Comparison of ENCODE assay signal across 8 mouse cellular contexts in the genomic region with DNA sequence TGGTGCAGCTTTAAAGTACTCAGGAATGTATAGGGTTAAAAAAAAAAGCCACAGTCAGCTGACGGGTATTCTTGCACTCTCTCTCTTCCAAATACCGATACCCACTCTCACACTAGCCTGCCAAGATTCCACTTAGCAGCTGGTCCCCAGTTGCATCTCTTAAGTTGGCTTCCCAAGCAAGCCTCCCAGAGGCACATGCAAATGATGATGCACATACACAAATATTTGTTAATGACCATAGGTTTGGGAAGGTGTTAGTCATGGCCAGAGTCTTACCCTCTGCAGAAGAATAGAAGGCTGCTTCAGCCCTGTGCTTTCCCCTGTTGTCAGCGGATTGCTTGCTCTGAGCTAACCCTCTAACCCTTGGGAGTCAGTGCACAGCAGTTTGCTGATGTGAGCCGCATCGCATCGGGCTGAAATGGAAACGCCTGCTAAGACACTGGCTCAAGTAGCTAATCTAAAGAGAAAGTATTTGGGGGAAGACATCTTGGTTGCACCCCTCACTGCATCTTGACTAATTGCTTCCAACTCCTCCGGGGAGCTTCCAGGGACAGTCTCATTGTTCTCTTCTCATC. TPM values are rescaled to one million over a fixed set of nuclear protein-coding genes. Genes with fewer than 3 reads are reported as not detected.
DNase-seq lines count a peak whose midpoint lies in the region; ATAC-seq and TF ChIP-seq lines count a peak whose summit lies in the region.

No protein-coding gene starts in this region.

- no peak for TF ChIP-seq EP300 in stomach, postnatal 0 days (optimal IDR thresholded peaks at IDR 0.05)

- no peak for TF ChIP-seq CTCF in lung, adult 2 months (IDR thresholded peaks at IDR 0.05; ENCODE audit: insufficient read depth, low read length)
- TF ChIP-seq CTCF in stomach, postnatal 0 days (IDR thresholded peaks at IDR 0.05; ENCODE audit: low read depth), result no peak

- H3K9me3 ChIP-seq in lung, embryonic 15.5 days, result no peaks in the 10 kb centered on the region
- no peaks in the 10 kb centered on the region for H3K9me3 ChIP-seq in forebrain, embryonic 16.5 days (ENCODE audit: control insufficient read depth, low read length)
- H3K9me3 ChIP-seq in hindbrain, embryonic 14.5 days (ENCODE audit: control insufficient read depth, low read length), result no peaks in the 10 kb centered on the region
- H3K9me3 ChIP-seq in stomach, postnatal 0 days (ENCODE audit: control insufficient read depth, low read length), result no peaks in the 10 kb centered on the region

- H3K27me3 ChIP-seq in lung, embryonic 15.5 days, result no peaks in the 10 kb centered on the region
- H3K27me3 ChIP-seq in forebrain, embryonic 16.5 days (replicated peaks; ENCODE audit: control insufficient read depth, insufficient read depth, low read length), result no peaks in the 10 kb centered on the region
- H3K27me3 ChIP-seq in hindbrain, embryonic 14.5 days (ENCODE audit: control insufficient read depth, insufficient read depth, low read length), result no peaks in the 10 kb centered on the region
- H3K27me3 ChIP-seq in stomach, postnatal 0 days (ENCODE audit: control insufficient read depth, insufficient read depth, low read length), result no peaks in the 10 kb centered on the region

- H3K27ac ChIP-seq in lung, embryonic 15.5 days, result no peak overlapping the region
- no peak overlapping the region for H3K27ac ChIP-seq in forebrain, embryonic 16.5 days (ENCODE audit: low read length)
- peak overlapping the region; percentile 33; the same call in 1 of the 2 replicates for H3K27ac ChIP-seq in hindbrain, embryonic 14.5 days
- 0 out of 2 replicates have a peak overlapping the region, but pooled peaks have one; percentile 1 for H3K27ac ChIP-seq in stomach, postnatal 0 days (replicated peaks)

- H3K36me3 ChIP-seq in lung, embryonic 15.5 days, result no peaks in the 10 kb centered on the region
- H3K36me3 ChIP-seq in forebrain, embryonic 16.5 days (ENCODE audit: control insufficient read depth, insufficient read depth), result no peaks in the 10 kb centered on the region
- no peaks in the 10 kb centered on the region for H3K36me3 ChIP-seq in hindbrain, embryonic 14.5 days (replicated peaks; ENCODE audit: control insufficient read depth, insufficient read depth)
- H3K36me3 ChIP-seq in stomach, postnatal 0 days (ENCODE audit: control insufficient read depth, insufficient read depth, low read length), result no peaks in the 10 kb centered on the region

- no peak for DNase-seq in lung, adult 2 months
- peak; percentile 63 for DNase-seq in hindbrain, embryonic 14.5 days (ENCODE audit: low spot score)
- DNase-seq in lung, postnatal 4 days, result peak; percentile 9 to 32
- DNase-seq in stomach, postnatal 0 days (ENCODE audit: low spot score), result no peak
- DNase-seq in natural killer cell, adult 2 months (ENCODE audit: low spot score in 2 of 2), result no peak
- no peak for DNase-seq in ovary, postnatal 36 days (ENCODE audit: low spot score)

- 11% methylated on average over 8 of the region's 8 CpGs for WGBS in lung, embryonic 15.5 days
- WGBS in lung, adult 2 months, result 16% methylated on average over 8 of the region's 8 CpGs
- WGBS in forebrain, embryonic 16.5 days, result under 1% methylated on average over 8 of the region's 8 CpGs
- 0% methylated on average over 8 of the region's 8 CpGs for WGBS in hindbrain, embryonic 14.5 days
- WGBS in stomach, postnatal 0 days, result 10% methylated on average over 8 of the region's 8 CpGs

- no peak overlapping the region for H3K9ac ChIP-seq in lung, embryonic 15.5 days
- H3K9ac ChIP-seq in forebrain, embryonic 16.5 days (replicated peaks; ENCODE audit: low read depth, low read length), result no peak overlapping the region
- peak overlapping the region; percentile 49 for H3K9ac ChIP-seq in hindbrain, embryonic 14.5 days
- no peak overlapping the region for H3K9ac ChIP-seq in stomach, postnatal 0 days (ENCODE audit: low read length)

- H3K4me2 ChIP-seq in lung, embryonic 15.5 days, result peak overlapping the region; percentile 22; the same call in 1 of the 2 replicates
- peak overlapping the region; percentile 36 for H3K4me2 ChIP-seq in forebrain, embryonic 16.5 days (ENCODE audit: low read length)
- peak overlapping the region; percentile 57 for H3K4me2 ChIP-seq in hindbrain, embryonic 14.5 days (replicated peaks)
- H3K4me2 ChIP-seq in stomach, postnatal 0 days (replicated peaks; ENCODE audit: low read depth), result peak overlapping the region; percentile 23; the same call in 1 of the 2 replicates

- no peak overlapping the region for H3K4me3 ChIP-seq in lung, embryonic 15.5 days
- no peak overlapping the region for H3K4me3 ChIP-seq in lung, adult 2 months (replicated peaks; ENCODE audit: extremely low read depth, low read depth, low read length)
- peak overlapping the region; percentile 16 for H3K4me3 ChIP-seq in forebrain, embryonic 16.5 days (replicated peaks; ENCODE audit: low read length)
- H3K4me3 ChIP-seq in hindbrain, embryonic 14.5 days (replicated peaks; ENCODE audit: low read length), result peak overlapping the region; percentile 31
- peak overlapping the region; percentile 10; the same call in 1 of the 2 replicates for H3K4me3 ChIP-seq in stomach, postnatal 0 days (ENCODE audit: low read depth, low read length)

- no peaks in the 10 kb centered on the region for H3K4me1 ChIP-seq in lung, embryonic 15.5 days
- H3K4me1 ChIP-seq in lung, adult 2 months (ENCODE audit: control insufficient read depth, insufficient read depth, low read length), result no peaks in the 10 kb centered on the region
- H3K4me1 ChIP-seq in forebrain, embryonic 16.5 days (replicated peaks; ENCODE audit: control insufficient read depth, insufficient read depth, low read length), result peaks cover 8% of the 10 kb centered on the region
- peaks cover 10% of the 10 kb centered on the region; the same call in 1 of the 2 replicates for H3K4me1 ChIP-seq in hindbrain, embryonic 14.5 days (replicated peaks; ENCODE audit: control insufficient read depth, insufficient read depth, low read length)
- H3K4me1 ChIP-seq in stomach, postnatal 0 days (replicated peaks; ENCODE audit: control insufficient read depth, insufficient read depth), result no peaks in the 10 kb centered on the region

- ATAC-seq in lung, embryonic 15.5 days (ENCODE audit: borderline replicate concordance, extremely low read depth, low FRiP score, low TSS enrichment), result no peak
- peak; percentile 87 for ATAC-seq in forebrain, embryonic 16.5 days
- ATAC-seq in hindbrain, embryonic 14.5 days (ENCODE audit: low FRiP score), result peak; percentile 86
- peak; percentile 47; the same call in 1 of the 2 replicates for ATAC-seq in stomach, postnatal 0 days (ENCODE audit: low FRiP score, low TSS enrichment)

- no peak for TF ChIP-seq POLR2A in lung, adult 2 months (IDR thresholded peaks at IDR 0.05; ENCODE audit: borderline replicate concordance, extremely low read depth, low read depth, low read length)

RNA-seq across cellular contexts. Expression of a gene that starts 39.4 kb away (rescaled TPM):
- polyA plus RNA-seq in lung, embryonic 15.5 days (2015; fragmentation: Nextera tagmentation; extraction: Ambion mirVana), result 1.6 TPM in 2 replicates
- polyA plus RNA-seq in lung, adult 2 months (2012; rRNA removed), result 0.18 and 0.25 TPM in 2 replicates
- 1.3 and 1.5 TPM in 2 replicates for polyA plus RNA-seq in forebrain, embryonic 16.5 days (2015; fragmentation: Nextera tagmentation; extraction: Ambion mirVana)
- polyA plus RNA-seq in hindbrain, embryonic 14.5 days (2014; fragmentation: Nextera tagmentation; extraction: Ambion mirVana), result 1.9 and 2.3 TPM in 2 replicates
- 0.56 and 0.91 TPM in 2 replicates for polyA plus RNA-seq in stomach, postnatal 0 days (2015; fragmentation: Nextera tagmentation; extraction: Ambion mirVana)

RNA-seq across cellular contexts. Expression of a gene that starts 55.6 kb away (rescaled TPM):
- polyA plus RNA-seq in lung, embryonic 15.5 days (2015; fragmentation: Nextera tagmentation; extraction: Ambion mirVana), result 32.2 and 33.3 TPM in 2 replicates
- polyA plus RNA-seq in lung, adult 2 months (2012; rRNA removed), result 41.3 and 57.3 TPM in 2 replicates
- polyA plus RNA-seq in forebrain, embryonic 16.5 days (2015; fragmentation: Nextera tagmentation; extraction: Ambion mirVana), result 29.1 and 31.5 TPM in 2 replicates
- polyA plus RNA-seq in hindbrain, embryonic 14.5 days (2014; fragmentation: Nextera tagmentation; extraction: Ambion mirVana), result 45.4 and 52.9 TPM in 2 replicates
- polyA plus RNA-seq in stomach, postnatal 0 days (2015; fragmentation: Nextera tagmentation; extraction: Ambion mirVana), result 20.6 and 21.3 TPM in 2 replicates

Comparison
In these comparisons a context has a peak if more than half of its experiments do, and no peak if none do; other contexts are left out.
1. DNase-seq: peak in hindbrain, embryonic 14.5 days (single experiment) and lung, postnatal 4 days (2 of 2); none in lung, adult 2 months (single experiment), stomach, postnatal 0 days (single experiment), natural killer cell, adult 2 months (0 of 2) and ovary, postnatal 36 days (single experiment).
2. H3K27ac ChIP-seq: peak in hindbrain, embryonic 14.5 days (single experiment) and stomach, postnatal 0 days (single experiment); none in lung, embryonic 15.5 days (single experiment) and forebrain, embryonic 16.5 days (single experiment).
3. H3K4me3 ChIP-seq: peak in forebrain, embryonic 16.5 days (single experiment), hindbrain, embryonic 14.5 days (single experiment) and stomach, postnatal 0 days (single experiment); none in lung, embryonic 15.5 days (single experiment) and lung, adult 2 months (single experiment).
4. Peak in every context shown above with its lines, with median percentiles within 50 percentile points of each other: H3K4me2 ChIP-seq.